In genomic region chr3:96821581-96821980, GRCm38 (mm10) we compare ENCODE assay signal across 43 mouse cellular contexts. TPM values are rescaled to one million over a fixed set of nuclear protein-coding genes. Genes with fewer than 3 reads are reported as not detected.
"Had no signal": no experiment of that assay in that cellular context is flagged by ENCODE, and none has a peak within 500 bp of the region (broad histone marks: within the 10 kb centered on the region; RNA-seq: fewer than 3 reads in every experiment).

No protein-coding gene starts in this region.

- H3K27me3 ChIP-seq: heart, embryonic 15.5 days; hindbrain, embryonic 12.5 days; hindbrain, embryonic 13.5 days; hindbrain, embryonic 15.5 days; intestine, embryonic 15.5 days; kidney, embryonic 15.5 days had no signal

- ATAC-seq: hindbrain, embryonic 16.5 days; hindbrain, postnatal 0 days; inflammation-experienced regulatory T-cells, adult 6 months; intestine, embryonic 15.5 days; intestine, embryonic 16.5 days; intestine, postnatal 0 days had no signal

- H3K4me1 ChIP-seq: heart, embryonic 13.5 days; heart, embryonic 15.5 days; hindbrain, embryonic 13.5 days; hindbrain, embryonic 15.5 days; intestine, embryonic 15.5 days had no signal

- DNase-seq: heart, postnatal 10 days; heart, postnatal 14 days; heart, postnatal 36 days; heart, postnatal 4 days; kidney, adult 11 months; kidney, adult 18-20 months; kidney, adult 2 months; kidney, adult 8-10 months; kidney, adult 9 months; kidney, postnatal 10 days; kidney, postnatal 14 days; kidney, postnatal 4 days; layer of hippocampus, adult 9-11 months; layer of hippocampus, postnatal 36 days had no signal

- H3K4me2 ChIP-seq: heart, embryonic 11.5 days; heart, embryonic 13.5 days; heart, embryonic 15.5 days; hindbrain, embryonic 12.5 days; hindbrain, embryonic 13.5 days; hindbrain, embryonic 14.5 days; hindbrain, embryonic 15.5 days; intestine, embryonic 15.5 days; kidney, embryonic 15.5 days had no signal

- H3K36me3 ChIP-seq: heart, embryonic 13.5 days; heart, embryonic 15.5 days; hindbrain, embryonic 10.5 days; hindbrain, embryonic 12.5 days; hindbrain, embryonic 13.5 days; hindbrain, embryonic 15.5 days; intestine, embryonic 15.5 days; kidney, embryonic 15.5 days had no signal

- H3K9me3 ChIP-seq: heart, embryonic 15.5 days; hindbrain, embryonic 15.5 days; intestine, embryonic 15.5 days; kidney, embryonic 15.5 days had no signal

- H3K27ac ChIP-seq: heart, embryonic 13.5 days; heart, embryonic 15.5 days; hindbrain, embryonic 10.5 days; hindbrain, embryonic 12.5 days; hindbrain, embryonic 13.5 days; hindbrain, embryonic 14.5 days; hindbrain, embryonic 15.5 days; hindbrain, postnatal 0 days; intestine, embryonic 15.5 days; kidney, embryonic 15.5 days; kidney, postnatal 0 days; layer of hippocampus, adult 2 months; left cerebral cortex, adult 2 months had no signal

- H3K4me3 ChIP-seq: heart, embryonic 13.5 days; heart, embryonic 15.5 days; hindbrain, embryonic 10.5 days; hindbrain, embryonic 12.5 days; hindbrain, embryonic 13.5 days; hindbrain, embryonic 15.5 days; intestine, embryonic 15.5 days; kidney, embryonic 15.5 days; layer of hippocampus, adult 2 months; left cerebral cortex, adult 2 months had no signal

- H3K9ac ChIP-seq: heart, embryonic 13.5 days; heart, embryonic 15.5 days; hindbrain, embryonic 12.5 days; hindbrain, embryonic 13.5 days; hindbrain, embryonic 14.5 days; hindbrain, embryonic 15.5 days; intestine, embryonic 15.5 days; kidney, embryonic 15.5 days had no signal

RNA-seq across cellular contexts. Expression of gene Pdzk1, which starts 7.5 kb away (rescaled TPM):
- total RNA-seq: heart, postnatal 25 days; heart, postnatal 36 days had no signal
- polyA plus RNA-seq: heart, embryonic 14.5 days; heart, embryonic 15.5 days; hindbrain, embryonic 11.5 days; hindbrain, embryonic 13.5 days had no signal

RNA-seq across cellular contexts. Expression of gene Cd160, which starts 7.6 kb away (rescaled TPM):
- total RNA-seq: heart, postnatal 10 days; heart, postnatal 14 days; heart, postnatal 25 days; heart, postnatal 36 days; heart, postnatal 4 days; hindbrain, postnatal 0 days; layer of hippocampus, adult 18-20 months; layer of hippocampus, adult 2 months; layer of hippocampus, adult 8-10 months; layer of hippocampus, postnatal 10 days; layer of hippocampus, postnatal 14 days; layer of hippocampus, postnatal 25 days; layer of hippocampus, postnatal 36 days; left cerebral cortex, adult 18-20 months; left cerebral cortex, adult 2 months; left cerebral cortex, adult 8-10 months had no signal
- polyA plus RNA-seq: heart, embryonic 14.5 days; heart, postnatal 0 days had no signal
